Mouse (Mus musculus) ES-E14 (cell line): ENCODE measurements around the gene Arhgap28.

ENCODE experiments used
- CHD2 ChIP-seq: IDR thresholded peaks from 2 replicates; pipeline ENCODE4 v1.6.1; 2014; ENCODE audit warnings: mild to moderate bottlenecking, low read depth, low read length, inconsistent platforms
- MAFK ChIP-seq: IDR thresholded peaks from 2 replicates; pipeline ENCODE4 v1.6.1; 2014; ENCODE audit warnings: mild to moderate bottlenecking, low read depth, low read length, inconsistent platforms; ENCODE audit not compliant: insufficient read depth
- ZC3H11A ChIP-seq: IDR thresholded peaks from 2 replicates; pipeline ENCODE4 v1.6.1; 2012; ENCODE audit warnings: low read depth, mild to moderate bottlenecking, inconsistent platforms, low read length, borderline replicate concordance
- ZNF384 ChIP-seq: IDR thresholded peaks from 2 replicates; pipeline ENCODE4 v1.6.1; 2012; ENCODE audit warnings: low read depth, low read length, inconsistent platforms

DNA sequence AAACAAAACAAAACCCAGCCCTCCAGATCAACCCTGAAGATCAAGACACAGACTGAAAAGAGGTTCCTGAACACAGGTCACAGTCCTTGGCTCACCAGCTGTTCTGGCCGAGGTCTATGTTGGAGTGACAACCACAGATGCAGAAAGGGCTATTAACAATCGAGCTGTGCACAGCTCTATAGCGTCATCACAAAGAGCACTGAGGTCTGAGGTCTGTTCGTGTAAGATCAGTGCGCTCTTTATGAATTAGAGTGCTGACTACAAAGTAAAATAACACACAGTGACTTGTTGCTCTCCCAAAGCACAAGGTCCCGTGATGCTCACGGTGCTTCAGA is 42.4 kb upstream of the Arhgap28 start:
- TF ChIP-seq MAFK, result no peak
- no peak for TF ChIP-seq ZC3H11A
- no peak for TF ChIP-seq CHD2
- TF ChIP-seq ZNF384, result no peak
